Mouse (Mus musculus): Measurements from ENCODE around the gene Olfr167.
"Not testable (repeated sequence)": the region's sequence is repeated elsewhere in the genome, so short reads cannot be mapped to it uniquely, and the experiment has no call there.

Olfr167 gene

GRCm38 (mm10) chr16:19522166-19522565 lies at the start of gene Olfr167:
Gene Olfr167, minus strand, starts transcription at chr16:19522266.
- no peak for DNase-seq

- DNase-seq: not testable (repeated sequence)
Measured at GRCm38 (mm10) chr16:19571709-19572108, 49.6 kb upstream of the Olfr167 start, which contains the start of gene Olfr169. Gene Olfr169, minus strand, starts transcription at chr16:19571809.

GRCm38 (mm10) chr16:19553429-19553828 lies 31.4 kb upstream of the Olfr167 start:
- DNase-seq: not testable (repeated sequence)

- not testable (repeated sequence) for DNase-seq
Measured at GRCm38 (mm10) chr16:19552246-19552645, 30.2 kb upstream of the Olfr167 start.

- no peak for DNase-seq
Measured at GRCm38 (mm10) chr16:19535455-19535854, 13.4 kb upstream of the Olfr167 start, which contains the start of gene Olfr168. Gene Olfr168, minus strand, starts transcription at chr16:19535555.

- no peak for DNase-seq
Measured at GRCm38 (mm10) chr16:19483394-19483793, 38.7 kb downstream of the Olfr167 start, which contains the start of gene Olfr166. Gene Olfr166, plus strand, starts transcription at chr16:19483694.

- no peak for DNase-seq
Measured at GRCm38 (mm10) chr16:19464365-19464764, 57.7 kb downstream of the Olfr167 start.
